Mouse (Mus musculus) erythroblast, embryonic 14.5 days (primary cell): ENCODE data around the gene Vsx2.

Experiments used
- GATA1 ChIP-seq: IDR thresholded peaks from 2 replicates; pipeline ENCODE4 v1.6.1; 2012; ENCODE audit warnings: low read length, inconsistent platforms, mixed read lengths
- TAL1 ChIP-seq: IDR thresholded peaks from 3 replicates; pipeline ENCODE4 v1.6.1; 2012; ENCODE audit warnings: low read length, inconsistent platforms, mixed read lengths

GRCm38 (mm10) chr12:84570694-84571415, 1.3 kb downstream of the Vsx2 start:
- no peak for TF ChIP-seq TAL1
- no peak for TF ChIP-seq GATA1
